Mouse (Mus musculus) retina, embryonic 14.5 days (tissue): Measurements from ENCODE around the gene Rec8.
A peak's percentile ranks its signal among the peaks of the same experiment; 100 is the strongest.

Experiments used
- DNase-seq: peaks from one replicate; pipeline ENCODE4 v3.0.0-alpha.2; 2015; ENCODE audit warnings: low spot score

Gene Rec8

GRCm38 (mm10) chr14:55617822-55618221 lies at the start of gene Rec8:
Rec8 (plus strand) TSS chr14:55618037.
- DNase-seq = no peak

GRCm38 (mm10) chr14:55570588-55570987 lies 47.2 kb upstream of the Rec8 start:
- no peak for DNase-seq

- DNase-seq = no peak
Observed at GRCm38 (mm10) chr14:55571760-55572159, 46.1 kb upstream of the Rec8 start.

GRCm38 (mm10) chr14:55575302-55575701 lies 42.5 kb upstream of the Rec8 start, which contains the start of gene Fitm1:
Fitm1 (plus strand) TSS chr14:55575617.
- DNase-seq = no peak

GRCm38 (mm10) chr14:55575711-55576110 lies 42.1 kb upstream of the Rec8 start:
- no peak for DNase-seq

- DNase-seq = no peak
Observed at GRCm38 (mm10) chr14:55576376-55576775, 41.5 kb upstream of the Rec8 start.

GRCm38 (mm10) chr14:55577871-55578667 lies 39.8 kb upstream of the Rec8 start, which contains the start of gene Psme1:
Psme1 (plus strand) TSS chr14:55578123.
- DNase-seq = peak; percentile 80

GRCm38 (mm10) chr14:55578668-55579269 lies 39.1 kb upstream of the Rec8 start:
- DNase-seq = no peak

- DNase-seq = no peak
Observed at GRCm38 (mm10) chr14:55579511-55580496, 38.0 kb upstream of the Rec8 start.

- no peak for DNase-seq
Observed at GRCm38 (mm10) chr14:55580731-55581130, 37.1 kb upstream of the Rec8 start.

GRCm38 (mm10) chr14:55581981-55582681 lies 35.7 kb upstream of the Rec8 start:
- no peak for DNase-seq

- DNase-seq = no peak
Observed at GRCm38 (mm10) chr14:55584303-55584701, 33.5 kb upstream of the Rec8 start.

- DNase-seq = peak; percentile 58
Observed at GRCm38 (mm10) chr14:55584702-55585565, 32.9 kb upstream of the Rec8 start, which contains the start of gene Emc9. Emc9 (minus strand) TSS chr14:55585302.

GRCm38 (mm10) chr14:55585566-55585960 lies 32.3 kb upstream of the Rec8 start:
- no peak for DNase-seq

GRCm38 (mm10) chr14:55586149-55586548 lies 31.7 kb upstream of the Rec8 start:
- no peak for DNase-seq

GRCm38 (mm10) chr14:55589271-55589670 lies 28.6 kb upstream of the Rec8 start:
- no peak for DNase-seq

- DNase-seq = no peak
Observed at GRCm38 (mm10) chr14:55589771-55590448, 27.9 kb upstream of the Rec8 start.

GRCm38 (mm10) chr14:55590748-55591330 lies 27.0 kb upstream of the Rec8 start, which contains the start of gene Psme2:
Psme2 (minus strand) TSS chr14:55591113.
- DNase-seq = peak; percentile 93

- DNase-seq = peak; percentile 94
Observed at GRCm38 (mm10) chr14:55591331-55591891, 26.4 kb upstream of the Rec8 start, which contains the start of gene Rnf31. Rnf31 (plus strand) TSS chr14:55591708.
